Mouse (Mus musculus): ENCODE measurements at regions not wholly inside any gene's neighbourhood (a gene's known extent, or its start where the extent isn't known, plus 50 kb on each side); places are given as distances from the start of the nearest gene placed in this dataset.

DNA sequence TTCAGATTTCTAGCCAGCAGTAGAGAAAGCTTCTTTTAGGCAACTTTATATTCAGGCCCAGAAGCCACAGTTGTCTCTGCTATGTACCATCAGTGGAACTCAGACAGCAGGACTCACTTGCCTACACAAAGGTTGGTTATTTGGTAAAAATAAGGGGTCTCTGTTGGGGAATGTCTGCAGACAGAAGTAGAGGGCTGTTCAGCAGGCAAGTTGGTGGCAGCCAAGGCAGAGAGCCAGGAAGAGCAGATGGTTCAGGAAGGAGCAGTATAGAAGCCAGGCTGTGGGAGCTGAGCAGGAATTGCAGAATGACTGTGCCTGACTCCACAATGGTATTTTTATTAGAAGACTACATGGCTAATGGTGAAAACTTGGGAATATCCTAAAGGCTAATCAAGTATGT lies 598.7 kb upstream of the Plxna2 start:
- no peak for TF ChIP-seq CTCF (IDR thresholded peaks at IDR 0.05; ENCODE audit: borderline replicate concordance, insufficient read depth, low read depth, low read length)
- no peak for TF ChIP-seq POLR2A (IDR thresholded peaks at IDR 0.05; ENCODE audit: borderline replicate concordance, insufficient read depth, low read length)
